Mouse (Mus musculus) megakaryocyte, embryonic 14.5 days (primary cell): ENCODE measurements around the gene Gm14124.

Experiments
- FLI1 ChIP-seq: IDR thresholded peaks from 2 replicates; pipeline ENCODE4 v1.6.1; 2012; ENCODE audit warnings: low read length, inconsistent platforms, mixed read lengths
- GATA1 ChIP-seq: IDR thresholded peaks from 3 replicates; pipeline ENCODE4 v1.6.1; 2012; ENCODE audit warnings: mixed read lengths, low read length, inconsistent platforms, borderline replicate concordance

- TF ChIP-seq FLI1: no peak
- TF ChIP-seq GATA1: no peak
Measured at GRCm38 (mm10) chr2:150307183-150307773, 50.0 kb downstream of the Gm14124 start.
